Mouse (Mus musculus) ES-E14 (cell line): ENCODE data around the gene AI481877. TPM values are rescaled to one million over a fixed set of nuclear protein-coding genes. Genes with fewer than 3 reads are reported as not detected.

Experiments
- DNase-seq: peaks from one replicate; pipeline ENCODE4 v3.0.0-alpha.2; 2013; ENCODE audit warnings: low read depth, low spot score
- H3K27ac ChIP-seq: 2 replicates; pipeline ENCODE4 v1.5.1; 2012; ENCODE audit warnings: low read depth, mild to moderate bottlenecking, low read length, moderate library complexity, mixed read lengths; ENCODE audit not compliant: poor library complexity, insufficient read depth, severe bottlenecking
- H3K36me3 ChIP-seq: 2 replicates; pipeline ENCODE4 v1.6.1; 2012; ENCODE audit warnings: mild to moderate bottlenecking, low read length, moderate library complexity, mixed read lengths; ENCODE audit not compliant: control insufficient read depth, poor library complexity, insufficient read depth, severe bottlenecking
- H3K4me1 ChIP-seq, 2 experiments: fragments of 150-350 bp in 1 of 2; sonication (generic) in 1 of 2; 2 replicates each; pipeline ENCODE4 v1.6.1; 2012; ENCODE audit warnings: low read length in 2 of 2, mild to moderate bottlenecking in 1 of 2, mixed read lengths in 1 of 2; ENCODE audit not compliant: control insufficient read depth in 2 of 2, insufficient read depth in 2 of 2, poor library complexity in 1 of 2
- H3K4me3 ChIP-seq, 2 experiments: fragments of 150-350 bp in 1 of 2; sonication (generic) in 1 of 2; 2 replicates each; pipeline ENCODE4 v1.5.1; 2012; ENCODE audit warnings: low read length in 2 of 2, low read depth in 1 of 2, mild to moderate bottlenecking in 1 of 2, mixed read lengths in 1 of 2; ENCODE audit not compliant: insufficient read depth in 1 of 2, poor library complexity in 1 of 2, severe bottlenecking in 1 of 2
- H3K9ac ChIP-seq: 2 replicates; pipeline ENCODE4 v1.6.1; 2012; ENCODE audit warnings: low read depth, mild to moderate bottlenecking, low read length, mixed read lengths; ENCODE audit not compliant: poor library complexity, insufficient read depth, severe bottlenecking
- H3K9me3 ChIP-seq: fragments of 150-350 bp; sonication (generic); 2 replicates; pipeline ENCODE4 v1.6.1; 2012; ENCODE audit warnings: low read depth, mild to moderate bottlenecking, low read length; ENCODE audit not compliant: control insufficient read depth, insufficient read depth
- CHD2 ChIP-seq: IDR thresholded peaks from 2 replicates; pipeline ENCODE4 v1.6.1; 2014; ENCODE audit warnings: mild to moderate bottlenecking, low read depth, low read length, inconsistent platforms
- HCFC1 ChIP-seq: IDR thresholded peaks from 2 replicates; pipeline ENCODE4 v1.6.1; 2012; ENCODE audit warnings: low read length, inconsistent platforms, borderline replicate concordance; ENCODE audit not compliant: insufficient read depth
- MAFK ChIP-seq: IDR thresholded peaks from 2 replicates; pipeline ENCODE4 v1.6.1; 2014; ENCODE audit warnings: mild to moderate bottlenecking, low read depth, low read length, inconsistent platforms; ENCODE audit not compliant: insufficient read depth
- ZC3H11A ChIP-seq: IDR thresholded peaks from 2 replicates; pipeline ENCODE4 v1.6.1; 2012; ENCODE audit warnings: low read depth, mild to moderate bottlenecking, inconsistent platforms, low read length, borderline replicate concordance
- ZNF384 ChIP-seq: IDR thresholded peaks from 2 replicates; pipeline ENCODE4 v1.6.1; 2012; ENCODE audit warnings: low read depth, low read length, inconsistent platforms
- in situ Hi-C, 2 experiments: fragments of 600-800 bp; cut with MboI; formaldehyde crosslinking; loops; one replicate each; pipeline ENCODE4 v1.15.1; 2025; ENCODE audit warnings: low sequenced_read_pairs in 2 of 2, inconsistent platforms in 1 of 2; ENCODE audit not compliant: unreplicated experiment in 2 of 2
- total RNA-seq: library from RNA; depleted of rRNA; stranded (reverse); fragments of 300-350 nt; gene quantifications from 2 replicates; pipeline ENCODE4 v1.2.3, GENCODE M21; 2012

AI481877 gene
- total RNA-seq, 1 experiment = 0.98 TPM

- TF ChIP-seq HCFC1 (no peak), CHD2 (no peak), ZNF384 (no peak)
- Histone ChIP-seq H3K4me3 (no peak overlapping the region), H3K36me3 (no peaks in the 10 kb centered on the region), H3K9ac (no peak overlapping the region), H3K4me1 (peaks cover 2 to 8% of the 10 kb centered on the region in 2 experiments; a peak in 2 of 4 replicates), H3K9me3 (no peaks in the 10 kb centered on the region), H3K27ac (no peak overlapping the region)
- no peak for DNase-seq
- in situ Hi-C loops = no loop called here
Measured at GRCm38 (mm10) chr4:59169981-59170380, 31.2 kb upstream of the AI481877 start.

- no peak for DNase-seq
- H3K4me3 ChIP-seq = no peak overlapping the region
- no peaks in the 10 kb centered on the region for H3K36me3 ChIP-seq
- no peak overlapping the region for H3K9ac ChIP-seq
- H3K27ac ChIP-seq = no peak overlapping the region
- no peaks in the 10 kb centered on the region for H3K9me3 ChIP-seq
- TF ChIP-seq ZNF384 (no peak), MAFK (no peak), HCFC1 (no peak), ZC3H11A (no peak), CHD2 (no peak)
- H3K4me1 ChIP-seq = peaks cover 0 to 2% of the 10 kb centered on the region in 2 experiments; a peak in 1 of 4 replicates
- in situ Hi-C loops = no loop called here
Measured at GRCm38 (mm10) chr4:59167251-59167847, 28.6 kb upstream of the AI481877 start.

- in situ Hi-C loops = no loop called here
Measured at GRCm38 (mm10) chr4:59164034-59164433, 25.3 kb upstream of the AI481877 start.

GRCm38 (mm10) chr4:59160959-59161670, 22.3 kb upstream of the AI481877 start:
- DNase-seq = no peak
- Histone ChIP-seq H3K36me3 (no peaks in the 10 kb centered on the region), H3K9ac (no peak overlapping the region), H3K4me3 (no peak overlapping the region), H3K4me1 (no peaks in the 10 kb centered on the region), H3K27ac (no peak overlapping the region), H3K9me3 (no peaks in the 10 kb centered on the region)
- in situ Hi-C loops = no loop called here
- TF ChIP-seq ZNF384 (no peak), HCFC1 (no peak), ZC3H11A (no peak), MAFK (no peak), CHD2 (no peak)

More at GRCm38 (mm10) chr4:59164034-59164433, 25.3 kb upstream of the AI481877 start:
- no peaks in the 10 kb centered on the region for H3K9me3 ChIP-seq
- no peak overlapping the region for H3K27ac ChIP-seq
- no peaks in the 10 kb centered on the region for H3K4me1 ChIP-seq
- H3K4me3 ChIP-seq = no peak overlapping the region
- no peak for DNase-seq
- H3K36me3 ChIP-seq = no peaks in the 10 kb centered on the region
- TF ChIP-seq ZC3H11A (no peak), ZNF384 (no peak), CHD2 (no peak), HCFC1 (no peak), MAFK (no peak)
- no peak overlapping the region for H3K9ac ChIP-seq

GRCm38 (mm10) chr4:59160289-59160688, 21.5 kb upstream of the AI481877 start:
- in situ Hi-C loops = no loop called here
- Histone ChIP-seq H3K9me3 (no peaks in the 10 kb centered on the region), H3K4me1 (no peaks in the 10 kb centered on the region), H3K36me3 (no peaks in the 10 kb centered on the region), H3K27ac (no peak overlapping the region), H3K4me3 (no peak overlapping the region), H3K9ac (no peak overlapping the region)
- TF ChIP-seq HCFC1 (no peak), ZC3H11A (no peak), ZNF384 (no peak), CHD2 (no peak), MAFK (no peak)
- no peak for DNase-seq
